Mouse (Mus musculus) embryonic fibroblast, embryonic 13.5 days (primary cell): ENCODE results near the gene Il13. TPM values are rescaled to one million over a fixed set of nuclear protein-coding genes. Genes with fewer than 3 reads are reported as not detected.

Source experiments
- H3K27ac ChIP-seq: 2 replicates; pipeline ENCODE4 v1.5.1; 2012; ENCODE audit warnings: low read length, control low read depth, inconsistent platforms; ENCODE audit not compliant: insufficient read depth
- H3K4me1 ChIP-seq: 2 replicates; pipeline ENCODE4 v1.6.1; 2011; ENCODE audit warnings: low read length; ENCODE audit not compliant: control insufficient read depth, insufficient read depth
- H3K4me3 ChIP-seq: 2 replicates; pipeline ENCODE4 v1.5.1; 2011; ENCODE audit warnings: mild to moderate bottlenecking, control low read depth, low read length; ENCODE audit not compliant: insufficient read depth
- CTCF ChIP-seq: IDR thresholded peaks from 2 replicates; pipeline ENCODE4 v1.5.1; 2011; ENCODE audit warnings: mild to moderate bottlenecking, control low read depth, low read length, moderate library complexity, borderline replicate concordance; ENCODE audit not compliant: insufficient read depth
- POLR2A ChIP-seq: IDR thresholded peaks from 2 replicates; pipeline ENCODE4 v1.6.1; 2011; ENCODE audit warnings: low read depth, mild to moderate bottlenecking, control low read depth, low read length, moderate library complexity
- polyA plus RNA-seq: library from polyadenylated mRNA; stranded (reverse); fragments of >200 nt; gene quantifications from 2 replicates; pipeline ENCODE4 v1.2.4, GENCODE M21; 2011; ENCODE audit warnings: low read depth; ENCODE audit not compliant: missing spikeins, insufficient read length

Gene Il13
- polyA plus RNA-seq, 1 experiment: not detected

DNA sequence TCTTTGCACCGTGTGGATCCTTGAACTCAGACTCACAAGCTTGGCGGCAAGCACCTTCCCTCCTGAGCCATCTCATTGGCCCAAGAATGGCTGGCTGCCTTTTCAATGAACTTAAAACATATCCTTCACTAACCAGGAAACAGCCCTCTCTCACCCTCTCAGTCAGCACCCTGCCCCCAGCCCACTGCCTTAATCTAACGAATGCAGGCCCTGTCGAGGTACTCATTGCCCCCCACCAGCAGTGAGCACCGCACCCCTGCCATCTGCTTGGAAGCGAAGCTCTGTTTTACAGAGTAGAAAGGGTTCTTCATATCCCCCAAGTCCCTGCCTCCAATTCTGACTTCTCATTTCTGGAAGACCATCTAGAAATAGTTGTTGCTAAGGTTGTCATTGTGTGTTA is 15.1 kb downstream of the Il13 start:
- no peak overlapping the region for H3K4me3 ChIP-seq
- no peak overlapping the region for H3K27ac ChIP-seq
- no peaks in the 10 kb centered on the region for H3K4me1 ChIP-seq
- no peak for TF ChIP-seq POLR2A
- no peak for TF ChIP-seq CTCF

DNA sequence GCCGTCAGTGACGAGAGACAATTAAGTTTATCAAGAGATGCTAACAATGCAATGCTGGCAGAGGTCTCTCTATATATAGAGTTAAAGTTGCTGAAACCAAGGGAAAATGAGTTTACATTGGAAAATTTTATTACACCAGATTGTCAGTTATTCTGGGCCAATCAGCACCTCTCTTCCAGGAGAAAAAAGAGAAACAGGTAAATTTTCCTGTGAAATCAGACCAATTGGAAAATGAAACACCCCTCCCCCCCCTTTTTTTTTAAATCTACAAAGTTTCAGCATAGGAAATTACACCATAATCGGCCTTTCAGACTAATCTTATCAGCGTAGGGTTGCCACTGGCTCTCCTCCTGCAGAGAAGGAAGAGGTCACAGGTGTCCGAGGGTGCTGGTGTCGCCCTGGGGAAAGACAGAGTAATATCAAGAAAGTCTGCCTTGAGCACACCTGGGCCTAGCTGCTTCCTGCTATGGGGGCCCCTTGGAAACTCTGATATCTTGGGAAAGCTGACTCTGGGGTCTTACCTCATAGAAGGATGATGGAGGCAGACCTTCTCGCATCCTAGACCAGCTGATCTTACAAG is 15.8 kb downstream of the Il13 start, which contains the start of gene Il4:
Gene Il4, minus strand, starts transcription at position 51 of the 580 bp plus-strand sequence.
- H3K4me3 ChIP-seq: no peak within 1 kb of the TSS
- no peaks in the 10 kb centered on the region for H3K4me1 ChIP-seq
- no peak for TF ChIP-seq POLR2A
- no peak for TF ChIP-seq CTCF

DNA sequence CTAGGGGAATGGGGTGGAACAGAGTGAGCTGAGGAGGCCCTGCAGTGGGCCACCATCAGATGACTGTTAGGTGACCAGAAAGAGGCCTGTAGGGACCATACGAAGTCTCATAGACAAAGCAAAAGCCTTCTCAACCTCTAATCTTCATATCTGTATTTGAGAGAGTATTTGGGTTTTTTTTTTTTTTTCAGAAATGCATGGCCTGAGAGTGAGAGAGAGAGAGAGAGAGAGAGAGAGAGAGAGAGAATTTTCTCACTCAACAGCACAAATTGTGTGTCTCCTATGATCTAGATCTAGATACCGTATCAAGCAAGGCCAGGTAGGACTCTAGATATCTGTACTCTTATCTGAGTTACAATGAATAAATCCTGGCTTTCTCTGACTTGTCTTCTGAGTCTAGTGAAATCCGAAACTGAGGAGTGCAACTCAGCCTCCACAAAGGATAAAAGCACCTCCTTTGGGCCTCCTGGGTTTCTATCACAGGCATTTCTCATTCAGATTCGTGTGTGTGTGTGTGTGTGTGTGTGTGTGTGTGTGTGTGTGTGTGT is 16.9 kb downstream of the Il13 start:
- H3K4me3 ChIP-seq: no peak overlapping the region
- H3K27ac ChIP-seq: no peak overlapping the region
- no peaks in the 10 kb centered on the region for H3K4me1 ChIP-seq
- TF ChIP-seq POLR2A: no peak
- no peak for TF ChIP-seq CTCF

More for the DNA sequence above, 15.8 kb downstream of the Il13 start, which contains the start of gene Il4:
- H3K27ac ChIP-seq: no peak within 1 kb of the TSS

DNA sequence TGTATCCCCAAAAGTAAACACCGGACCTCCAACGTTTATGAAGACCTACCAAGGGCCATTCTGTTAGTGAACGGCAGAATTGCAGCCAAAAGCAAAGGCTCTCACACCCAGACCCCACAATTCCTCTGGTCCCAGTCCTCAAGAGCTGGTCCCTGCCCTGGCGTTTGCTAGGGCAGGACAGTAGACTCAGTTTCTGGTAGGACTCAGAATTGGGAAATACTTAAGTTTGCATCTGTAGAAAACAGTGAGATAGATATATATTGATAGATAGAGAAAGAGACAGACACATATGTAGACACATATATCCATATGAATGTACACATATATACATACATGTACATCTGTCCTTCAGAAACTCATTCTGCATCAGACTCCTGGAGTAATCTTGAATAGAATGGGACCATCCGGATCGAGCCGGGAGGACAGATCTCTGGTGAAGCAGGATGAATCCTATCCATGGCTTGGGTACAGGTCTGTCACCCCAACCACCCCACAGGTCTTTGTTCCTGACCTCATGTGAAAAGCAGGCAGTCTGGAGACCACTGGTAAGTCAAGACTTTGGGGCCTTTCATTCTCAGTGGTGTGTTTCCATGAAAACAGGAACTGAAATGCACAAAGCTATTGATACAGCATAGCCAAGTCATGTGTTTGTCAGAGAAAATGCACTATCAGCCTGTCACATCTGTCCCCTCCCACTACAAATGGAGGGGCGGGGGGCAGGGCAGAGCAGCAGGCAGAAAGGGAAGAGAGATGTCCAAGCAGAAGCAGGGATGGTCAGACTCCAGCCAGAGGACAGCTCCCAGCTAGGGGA is 17.5 kb downstream of the Il13 start:
- H3K4me3 ChIP-seq: no peak overlapping the region
- TF ChIP-seq POLR2A (no peak), CTCF (no peak)
- H3K27ac ChIP-seq: no peak overlapping the region
- no peaks in the 10 kb centered on the region for H3K4me1 ChIP-seq

DNA sequence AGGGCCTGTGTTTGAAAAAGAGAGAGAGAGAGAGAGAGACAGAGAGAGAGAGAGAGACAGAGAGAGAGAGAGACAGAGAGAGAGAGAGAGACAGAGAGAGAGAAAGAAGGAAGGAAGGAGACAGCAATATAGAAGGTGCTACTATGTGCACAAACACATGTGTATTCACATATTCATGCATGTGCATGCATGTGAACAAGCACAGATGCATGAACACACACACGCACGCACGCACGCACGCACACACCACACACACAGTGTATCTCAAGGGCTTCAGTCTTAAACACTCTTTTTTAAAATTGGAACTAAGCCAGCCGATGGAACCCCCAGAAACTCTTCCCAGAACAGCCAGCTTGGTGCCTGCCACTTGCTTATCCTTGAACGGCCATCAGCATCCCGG is 18.9 kb downstream of the Il13 start:
- Histone ChIP-seq H3K4me1 (no peaks in the 10 kb centered on the region), H3K4me3 (no peak overlapping the region), H3K27ac (no peak overlapping the region)
- TF ChIP-seq CTCF: no peak
- TF ChIP-seq POLR2A: no peak

DNA sequence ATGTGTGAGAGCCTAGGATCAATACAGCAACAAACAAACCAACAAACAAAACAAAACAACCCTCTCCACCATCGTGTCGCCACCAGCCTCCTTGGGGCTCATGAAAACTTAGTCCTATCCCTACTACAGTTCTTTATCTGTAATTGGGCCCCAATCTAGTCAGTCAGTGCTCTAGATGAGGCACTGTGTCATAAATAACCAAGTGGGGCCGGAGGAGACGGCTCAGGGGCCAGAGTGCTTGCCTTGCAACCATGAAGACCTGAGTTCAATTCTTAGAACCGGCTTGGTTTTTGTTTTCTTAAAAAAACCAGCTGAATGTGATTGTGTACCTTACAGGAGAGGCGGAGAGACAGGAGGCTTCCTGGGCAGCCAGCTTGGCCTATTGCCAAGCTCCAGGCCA is 19.3 kb downstream of the Il13 start:
- Histone ChIP-seq H3K4me3 (no peak overlapping the region), H3K4me1 (no peaks in the 10 kb centered on the region), H3K27ac (no peak overlapping the region)
- TF ChIP-seq CTCF (no peak), POLR2A (no peak)

DNA sequence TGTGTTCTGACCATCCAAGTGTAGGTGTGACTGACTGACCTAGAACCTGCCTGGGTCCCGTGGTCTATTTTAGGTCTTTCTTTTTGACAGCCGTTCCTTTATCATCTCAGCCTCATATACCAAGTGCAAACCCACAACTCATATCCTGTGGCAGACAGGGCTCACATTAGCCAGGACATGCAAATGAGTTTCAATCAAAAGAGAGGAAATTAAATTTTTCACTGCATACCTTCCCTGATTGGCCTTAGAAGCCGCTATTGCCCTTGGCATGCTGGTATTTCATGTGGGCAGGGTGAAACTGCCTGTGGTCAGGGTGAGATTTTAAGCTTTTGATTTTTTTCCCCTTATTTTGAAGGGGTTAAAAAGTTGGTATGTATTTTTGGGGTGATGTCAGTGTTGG is 24.8 kb downstream of the Il13 start:
- Histone ChIP-seq H3K27ac (no peak overlapping the region), H3K4me1 (no peaks in the 10 kb centered on the region), H3K4me3 (no peak overlapping the region)
- TF ChIP-seq CTCF: no peak
- no peak for TF ChIP-seq POLR2A

DNA sequence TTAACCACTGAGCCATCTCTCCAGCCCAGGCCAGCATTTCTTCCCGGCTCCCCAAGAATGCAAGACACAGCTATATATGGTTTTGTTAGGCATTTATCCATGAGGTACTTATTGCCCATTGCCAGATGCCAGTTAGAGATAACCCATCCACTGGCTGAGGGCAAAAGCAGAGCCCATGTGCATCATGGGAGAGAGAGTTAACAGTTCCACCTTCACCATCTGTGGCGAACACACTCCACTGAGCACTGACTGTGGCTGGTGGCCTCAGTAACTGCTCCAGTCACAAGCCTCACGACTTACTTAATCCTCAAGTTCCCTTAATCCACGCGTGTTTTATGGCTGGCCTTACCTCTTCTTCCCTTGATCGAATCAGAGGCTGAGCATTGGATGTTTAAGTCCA is 25.3 kb downstream of the Il13 start:
- H3K4me1 ChIP-seq: no peaks in the 10 kb centered on the region
- H3K4me3 ChIP-seq: no peak overlapping the region
- H3K27ac ChIP-seq: no peak overlapping the region
- TF ChIP-seq CTCF (no peak), POLR2A (no peak)

DNA sequence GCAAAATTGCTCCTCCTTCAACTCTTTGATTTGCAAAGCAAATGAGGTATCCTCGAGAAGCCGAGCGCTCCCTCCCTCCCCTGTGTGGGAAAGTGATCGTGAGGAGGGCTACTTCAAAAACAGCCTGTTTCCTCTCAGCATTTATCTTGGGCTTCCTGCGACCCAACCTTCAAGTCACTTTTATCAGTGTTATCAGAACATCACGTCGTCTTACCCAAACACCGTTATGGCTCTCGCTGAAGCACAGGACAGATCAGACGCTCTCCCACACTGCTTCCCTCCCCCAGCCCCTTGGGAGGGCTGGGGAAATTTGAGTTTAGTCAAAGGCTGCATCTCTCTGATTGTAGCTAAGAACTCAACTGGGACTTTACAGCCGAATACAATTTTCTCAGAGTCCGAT is 28.9 kb downstream of the Il13 start:
- TF ChIP-seq POLR2A: no peak
- TF ChIP-seq CTCF: no peak
- H3K4me1 ChIP-seq: no peaks in the 10 kb centered on the region

DNA sequence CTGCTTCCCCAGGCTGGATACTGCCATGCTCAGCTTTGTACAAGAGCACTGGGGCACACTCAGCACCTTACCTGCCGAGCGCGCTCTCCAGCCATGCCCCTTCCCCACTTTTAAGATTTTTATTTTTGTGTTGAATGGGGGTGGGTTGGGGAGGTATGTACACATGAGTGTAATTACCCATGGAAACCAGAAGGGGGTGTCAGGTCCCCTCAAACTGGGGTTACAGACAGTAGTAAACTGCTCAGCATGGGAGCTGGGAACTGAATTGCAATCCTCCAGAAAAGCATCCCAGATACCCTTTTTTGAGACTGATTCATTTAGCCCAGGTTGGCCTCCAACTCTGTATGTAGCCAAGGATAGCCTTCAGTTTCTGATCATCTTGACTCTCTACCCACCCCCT is 29.5 kb downstream of the Il13 start:
- no peak overlapping the region for H3K4me3 ChIP-seq
- no peak overlapping the region for H3K27ac ChIP-seq
- TF ChIP-seq POLR2A (no peak), CTCF (no peak)
- H3K4me1 ChIP-seq: no peaks in the 10 kb centered on the region

More for the DNA sequence above, 28.9 kb downstream of the Il13 start:
- H3K27ac ChIP-seq: no peak overlapping the region
- no peak overlapping the region for H3K4me3 ChIP-seq
